Mouse (Mus musculus) heart, embryonic 16.5 days (tissue): Measurements from ENCODE around the gene Acr. TPM values are rescaled to one million over a fixed set of nuclear protein-coding genes. Genes with fewer than 3 reads are reported as not detected.

ENCODE experiments used
- ATAC-seq: fragments of 200-750 bp; cut with Nextera tagmentation; replicated peaks from 2 replicates; pipeline ENCODE4 v1.8.0; 2017; ENCODE audit warnings: moderate number of reproducible peaks; ENCODE audit not compliant: insufficient read depth, low FRiP score; ENCODE audit errors: extremely low read depth
- H3K27ac ChIP-seq: fragments of 300-500 bp; sonication (generic); 2 replicates; pipeline ENCODE4 v1.5.1; 2014; ENCODE audit warnings: mild to moderate bottlenecking, low read length, control low read depth, moderate library complexity
- H3K27me3 ChIP-seq: fragments of 300-500 bp; sonication (generic); 2 replicates; pipeline ENCODE4 v1.6.1; 2014; ENCODE audit warnings: low read length, mixed read lengths; ENCODE audit not compliant: control insufficient read depth, insufficient read depth
- H3K36me3 ChIP-seq: fragments of 300-500 bp; sonication (generic); 2 replicates; pipeline ENCODE4 v1.6.1; 2014; ENCODE audit not compliant: control insufficient read depth, insufficient read depth
- H3K4me1 ChIP-seq: fragments of 300-500 bp; sonication (generic); 2 replicates; pipeline ENCODE4 v1.6.1; 2014; ENCODE audit warnings: low read length, mixed read lengths; ENCODE audit not compliant: control insufficient read depth, insufficient read depth
- H3K4me2 ChIP-seq: fragments of 300-500 bp; sonication (generic); 2 replicates; pipeline ENCODE4 v1.6.1; 2014; ENCODE audit warnings: low read depth, mild to moderate bottlenecking, control low read depth, low read length
- H3K4me3 ChIP-seq: fragments of 300-500 bp; sonication (generic); 2 replicates; pipeline ENCODE4 v1.5.1; 2014; ENCODE audit warnings: mild to moderate bottlenecking, control low read depth, low read length
- H3K9ac ChIP-seq: fragments of 300-500 bp; sonication (generic); 2 replicates; pipeline ENCODE4 v1.6.1; 2014; ENCODE audit warnings: low read length, control low read depth
- H3K9me3 ChIP-seq: fragments of 300-500 bp; sonication (generic); replicated peaks from 2 replicates; pipeline ENCODE4 v1.6.1; 2016; ENCODE audit warnings: low read length; ENCODE audit not compliant: control insufficient read depth
- WGBS: fragments of 180-500 bp; shearing (Covaris S2); extraction: QIAGEN DNeasy Blood & Tissue Kit; methylation state at CpG from one replicate; pipeline ENCODE4 v1.1.7; 2014; 5-methylcytosine and 5-hydroxymethylcytosine counted together
- polyA plus RNA-seq: library from polyadenylated mRNA; unstranded; fragments of >200 nt; fragmentation: Nextera tagmentation; extraction: Ambion mirVana; gene quantifications from 2 replicates; pipeline ENCODE4 v1.2.1, GENCODE M21; 2015

Acr gene
- polyA plus RNA-seq, 1 experiment from 2014 or later, result 0.22 TPM

GRCm38 (mm10) chr15:89533843-89534207, 34.3 kb upstream of the Acr start:
- H3K4me2 ChIP-seq, result no peak overlapping the region
- 80% methylated on average over 10 of the region's 10 CpGs for WGBS

GRCm38 (mm10) chr15:89544171-89544570, 24.0 kb upstream of the Acr start:
- peaks cover 7% of the 10 kb centered on the region; the same call in 1 of the 2 replicates for H3K27me3 ChIP-seq
- H3K36me3 ChIP-seq, result no peaks in the 10 kb centered on the region
- no peaks in the 10 kb centered on the region for H3K9me3 ChIP-seq
- no peak overlapping the region for H3K9ac ChIP-seq
- ATAC-seq, result no peak
- no peak overlapping the region for H3K4me2 ChIP-seq
- whole genome bisulfite sequencing, result 81% methylated on average over 7 of the region's 7 CpGs
- H3K4me1 ChIP-seq, result 0 out of 2 replicates have a peak, but pooled peaks cover 2% of the 10 kb centered on the region
- no peak overlapping the region for H3K27ac ChIP-seq
- H3K4me3 ChIP-seq, result no peak overlapping the region

More at GRCm38 (mm10) chr15:89533843-89534207, 34.3 kb upstream of the Acr start:
- Histone ChIP-seq H3K9me3 (no peaks in the 10 kb centered on the region), H3K36me3 (no peaks in the 10 kb centered on the region), H3K4me3 (no peak overlapping the region), H3K27me3 (peaks cover 16% of the 10 kb centered on the region), H3K4me1 (no peaks in the 10 kb centered on the region), H3K9ac (no peak overlapping the region), H3K27ac (no peak overlapping the region)
- ATAC-seq, result no peak

- Histone ChIP-seq H3K4me3 (peak overlapping the region; percentile 45), H3K36me3 (no peaks in the 10 kb centered on the region), H3K4me1 (0 out of 2 replicates have a peak, but pooled peaks cover 2% of the 10 kb centered on the region), H3K4me2 (peak overlapping the region; percentile 66), H3K9me3 (no peaks in the 10 kb centered on the region), H3K9ac (peak overlapping the region; percentile 27; the same call in 1 of the 2 replicates), H3K27me3 (peaks cover 12% of the 10 kb centered on the region), H3K27ac (no peak overlapping the region)
- 53% methylated on average over 8 of the region's 8 CpGs for WGBS
- no peak for ATAC-seq
These were observed 20.8 kb upstream of the Acr start for GRCm38 (mm10) chr15:89547321-89547720.

- H3K27ac ChIP-seq, result no peak overlapping the region
- peak overlapping the region; percentile 45 for H3K4me3 ChIP-seq
- H3K27me3 ChIP-seq, result peaks cover 12% of the 10 kb centered on the region
- H3K4me1 ChIP-seq, result 0 out of 2 replicates have a peak, but pooled peaks cover 2% of the 10 kb centered on the region
- peak overlapping the region; percentile 66 for H3K4me2 ChIP-seq
- no peaks in the 10 kb centered on the region for H3K9me3 ChIP-seq
- H3K9ac ChIP-seq, result peak overlapping the region; percentile 27
- no peaks in the 10 kb centered on the region for H3K36me3 ChIP-seq
- peak; percentile 47 for ATAC-seq
- 22% methylated on average over 58 of the region's 58 CpGs for WGBS
These were observed 20.1 kb upstream of the Acr start for GRCm38 (mm10) chr15:89547824-89548601.

GRCm38 (mm10) chr15:89548837-89549236, 19.3 kb upstream of the Acr start:
- no peak; the same call in 1 of the 2 replicates for ATAC-seq

GRCm38 (mm10) chr15:89550506-89550905, 17.6 kb upstream of the Acr start:
- no peaks in the 10 kb centered on the region for H3K36me3 ChIP-seq
- ATAC-seq, result no peak
- WGBS, result 85% methylated on average over 8 of the region's 8 CpGs
- peaks cover 12% of the 10 kb centered on the region for H3K27me3 ChIP-seq
- H3K4me3 ChIP-seq, result no peak overlapping the region
- H3K4me1 ChIP-seq, result 0 out of 2 replicates have a peak, but pooled peaks cover 2% of the 10 kb centered on the region
- no peaks in the 10 kb centered on the region for H3K9me3 ChIP-seq
- H3K27ac ChIP-seq, result no peak overlapping the region
- H3K4me2 ChIP-seq, result no peak overlapping the region
- no peak overlapping the region for H3K9ac ChIP-seq

More at GRCm38 (mm10) chr15:89548837-89549236, 19.3 kb upstream of the Acr start:
- H3K27me3 ChIP-seq, result peaks cover 12% of the 10 kb centered on the region
- H3K9ac ChIP-seq, result no peak overlapping the region
- peak overlapping the region; percentile 45 for H3K4me3 ChIP-seq
- H3K36me3 ChIP-seq, result no peaks in the 10 kb centered on the region
- H3K4me2 ChIP-seq, result peak overlapping the region; percentile 66
- H3K27ac ChIP-seq, result no peak overlapping the region
- no peaks in the 10 kb centered on the region for H3K9me3 ChIP-seq
- 0 out of 2 replicates have a peak, but pooled peaks cover 2% of the 10 kb centered on the region for H3K4me1 ChIP-seq
- WGBS, result 47% methylated on average over 11 of the region's 11 CpGs

GRCm38 (mm10) chr15:89551733-89552132, 16.4 kb upstream of the Acr start:
- H3K4me2 ChIP-seq, result no peak overlapping the region
- no peaks in the 10 kb centered on the region for H3K9me3 ChIP-seq
- H3K27ac ChIP-seq, result no peak overlapping the region
- WGBS, result 77% methylated on average over 1 of the region's 1 CpGs
- H3K4me3 ChIP-seq, result no peak overlapping the region
- H3K9ac ChIP-seq, result no peak overlapping the region
- ATAC-seq, result no peak
- H3K36me3 ChIP-seq, result no peaks in the 10 kb centered on the region
- 0 out of 2 replicates have a peak, but pooled peaks cover 2% of the 10 kb centered on the region for H3K4me1 ChIP-seq
- peaks cover 18% of the 10 kb centered on the region for H3K27me3 ChIP-seq

GRCm38 (mm10) chr15:89555591-89555990, 12.5 kb upstream of the Acr start:
- ATAC-seq, result no peak
- 71% methylated on average over 6 of the region's 6 CpGs for WGBS

More at GRCm38 (mm10) chr15:89555591-89555990, 12.5 kb upstream of the Acr start:
- Histone ChIP-seq H3K4me3 (no peak overlapping the region), H3K27ac (no peak overlapping the region), H3K4me1 (peaks cover 13% of the 10 kb centered on the region), H3K27me3 (peaks cover 30% of the 10 kb centered on the region), H3K9me3 (no peaks in the 10 kb centered on the region), H3K36me3 (no peaks in the 10 kb centered on the region), H3K9ac (no peak overlapping the region), H3K4me2 (no peak overlapping the region)
